Mouse (Mus musculus): ENCODE measurements around the gene Pex12.

GRCm38 (mm10) chr11:83335826-83336225, 33.4 kb upstream of the Pex12 start:
- TF ChIP-seq CTCF (IDR thresholded peaks at IDR 0.05; ENCODE audit: low read depth), result no peak
- no peak for TF ChIP-seq EP300 (IDR thresholded peaks at IDR 0.05; ENCODE audit: low read depth)
